Mouse (Mus musculus): ENCODE data around the gene Cyb561a3. TPM values are rescaled to one million over a fixed set of nuclear protein-coding genes. Genes with fewer than 3 reads are reported as not detected.
A peak's percentile ranks its signal among the peaks of the same experiment; 100 is the strongest.

The Cyb561a3 gene
- polyA plus RNA-seq, 1 experiment from 2014 or later = 24.1 TPM

DNA sequence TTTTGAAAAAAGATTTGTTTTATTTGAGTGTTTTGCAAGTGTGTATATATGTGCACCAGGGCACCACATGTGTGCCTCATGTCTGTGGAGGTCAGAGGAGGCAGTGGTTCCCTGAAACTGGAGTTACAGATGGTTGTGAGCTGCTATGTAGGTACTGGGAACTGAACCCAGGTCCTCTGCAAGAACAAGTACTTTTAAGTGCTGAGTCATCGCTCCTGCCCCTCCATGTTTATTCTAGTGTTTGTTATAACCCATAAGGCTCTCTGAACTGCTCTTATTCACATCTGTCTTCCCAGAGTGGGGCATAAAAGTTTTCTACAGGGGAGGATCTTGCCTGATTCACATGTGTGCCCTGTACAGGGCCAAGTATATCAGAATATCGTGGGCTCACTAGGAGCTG, 22.7 kb downstream of the Cyb561a3 start:
- H3K36me3 ChIP-seq (replicated peaks) = 0 out of 2 replicates have a peak, but pooled peaks cover under 1% of the 10 kb centered on the region
- 94% methylated on average over 2 of the region's 2 CpGs for WGBS

DNA sequence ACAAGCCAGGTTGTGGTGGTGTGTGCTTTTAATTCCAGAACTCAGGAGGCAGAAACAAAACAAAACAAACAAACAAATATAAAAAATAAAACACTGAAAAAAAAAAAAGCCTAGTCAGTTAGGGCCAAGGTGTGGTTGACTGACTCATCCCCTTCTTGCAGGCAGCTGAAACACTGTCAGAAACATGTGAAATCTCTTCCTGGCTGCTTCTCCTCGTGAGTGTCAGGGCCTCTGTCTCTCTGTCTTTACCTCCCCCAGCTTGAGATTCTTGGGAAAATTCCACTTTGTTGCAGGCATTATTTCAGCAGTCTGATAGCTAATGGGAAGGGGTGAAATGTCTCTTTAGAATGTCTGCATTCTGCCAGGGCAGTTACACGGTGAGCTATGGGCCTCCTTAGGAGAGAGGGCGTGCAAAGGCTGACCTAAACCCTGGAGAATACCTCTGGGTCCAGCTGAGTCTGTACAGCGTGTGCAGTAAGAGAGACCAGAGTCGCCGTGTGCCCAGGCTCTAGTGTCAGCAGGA, 25.3 kb downstream of the Cyb561a3 start:
- WGBS = 2% methylated on average over 6 of the region's 6 CpGs
- Histone ChIP-seq H3K4me1 (peaks cover 40% of the 10 kb centered on the region), H3K27ac (peak overlapping the region; percentile 91), H3K9me3 (no peaks in the 10 kb centered on the region), H3K4me2 (peak overlapping the region; percentile 59), H3K27me3 (replicated peaks) (no peaks in the 10 kb centered on the region), H3K9ac (peak overlapping the region; percentile 54), H3K4me3 (peak overlapping the region; percentile 31), H3K36me3 (replicated peaks) (0 out of 2 replicates have a peak, but pooled peaks cover 2% of the 10 kb centered on the region)
- peak; percentile 13; the same call in 1 of the 2 replicates for ATAC-seq (replicated peaks)

More for the DNA sequence above, 22.7 kb downstream of the Cyb561a3 start:
- Histone ChIP-seq H3K9me3 (no peaks in the 10 kb centered on the region), H3K4me2 (no peak overlapping the region), H3K4me1 (peaks cover 25% of the 10 kb centered on the region), H3K27ac (no peak overlapping the region), H3K9ac (no peak overlapping the region), H3K4me3 (no peak overlapping the region), H3K27me3 (replicated peaks) (no peaks in the 10 kb centered on the region)
- ATAC-seq (replicated peaks) = no peak

DNA sequence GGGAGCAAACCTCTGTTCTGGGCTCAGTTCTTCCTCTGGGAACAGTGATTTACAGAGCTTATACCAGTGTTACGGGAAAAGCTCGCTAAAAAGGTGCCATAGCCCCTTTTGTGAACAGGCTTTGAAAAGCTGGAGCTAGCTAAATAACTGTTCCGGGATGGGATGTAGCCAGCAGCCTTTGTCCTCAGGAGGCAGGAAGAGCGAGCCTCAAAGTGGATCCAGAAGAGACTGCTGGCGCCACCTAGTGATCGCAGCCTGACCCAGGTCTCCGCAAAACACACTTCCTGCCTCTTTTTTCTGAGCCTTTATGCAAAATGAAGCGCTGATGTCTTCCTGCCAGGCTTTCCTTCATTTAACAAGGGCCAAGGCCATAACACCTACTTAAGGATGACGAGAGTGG, 25.8 kb downstream of the Cyb561a3 start:
- Histone ChIP-seq H3K27me3 (replicated peaks) (no peaks in the 10 kb centered on the region), H3K9ac (peak overlapping the region; percentile 54), H3K4me1 (peaks cover 44% of the 10 kb centered on the region), H3K4me3 (peak overlapping the region; percentile 31), H3K36me3 (replicated peaks) (peaks cover 4% of the 10 kb centered on the region), H3K27ac (peak overlapping the region; percentile 91), H3K9me3 (no peaks in the 10 kb centered on the region), H3K4me2 (peak overlapping the region; percentile 59)
- ATAC-seq (replicated peaks) = peak; percentile 64
- under 1% methylated on average over 9 of the region's 9 CpGs for WGBS

DNA sequence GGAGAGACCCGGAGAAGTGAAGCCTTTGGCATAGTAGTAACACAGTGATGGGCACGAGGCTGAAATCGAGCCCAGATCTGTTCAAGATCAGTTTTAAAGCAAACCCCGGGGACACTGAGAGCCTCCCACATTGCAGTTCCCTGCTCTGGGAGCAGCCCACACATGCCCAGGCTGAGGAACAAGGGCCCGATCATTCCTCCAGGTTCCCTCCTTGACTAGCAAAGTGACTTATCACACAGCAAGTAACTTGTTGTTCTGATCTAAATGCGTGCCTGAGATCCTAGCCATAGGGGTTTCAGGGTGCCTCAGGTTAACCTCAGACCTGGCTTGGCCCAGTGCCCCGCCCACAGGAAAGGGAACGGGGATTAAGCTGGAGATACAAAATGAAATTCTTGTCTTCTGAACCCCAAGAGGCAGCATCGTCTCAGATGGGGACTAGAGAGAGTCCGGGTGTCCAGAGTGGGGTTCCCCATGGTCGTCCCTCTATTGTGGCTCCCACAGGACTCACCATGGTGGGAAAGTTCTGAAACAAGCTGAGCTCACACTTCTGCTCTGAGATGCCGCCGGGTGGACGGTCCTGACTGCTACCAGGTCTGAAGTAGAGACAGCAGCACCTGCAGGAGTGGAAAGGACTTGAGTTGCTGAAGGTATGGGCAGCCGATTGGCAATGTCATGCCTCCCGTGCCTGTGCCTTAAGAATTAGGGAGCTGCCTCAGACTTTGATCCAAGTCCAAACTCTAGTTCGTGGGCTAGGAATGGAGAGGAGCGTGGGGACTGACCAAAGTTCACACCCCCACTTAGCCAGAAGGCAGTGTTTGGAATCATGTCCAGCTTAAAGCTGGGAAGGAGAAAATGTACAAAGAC, 26.9 kb downstream of the Cyb561a3 start:
- WGBS = 86% methylated on average over 18 of the region's 18 CpGs
- Histone ChIP-seq H3K27ac (no peak overlapping the region; the same call in 1 of the 2 replicates), H3K4me1 (peaks cover 44% of the 10 kb centered on the region), H3K9ac (no peak overlapping the region), H3K27me3 (replicated peaks) (no peaks in the 10 kb centered on the region), H3K4me3 (no peak overlapping the region), H3K9me3 (no peaks in the 10 kb centered on the region), H3K4me2 (no peak overlapping the region; the same call in 1 of the 2 replicates), H3K36me3 (replicated peaks) (peaks cover 15% of the 10 kb centered on the region)
- no peak for ATAC-seq (replicated peaks)

DNA sequence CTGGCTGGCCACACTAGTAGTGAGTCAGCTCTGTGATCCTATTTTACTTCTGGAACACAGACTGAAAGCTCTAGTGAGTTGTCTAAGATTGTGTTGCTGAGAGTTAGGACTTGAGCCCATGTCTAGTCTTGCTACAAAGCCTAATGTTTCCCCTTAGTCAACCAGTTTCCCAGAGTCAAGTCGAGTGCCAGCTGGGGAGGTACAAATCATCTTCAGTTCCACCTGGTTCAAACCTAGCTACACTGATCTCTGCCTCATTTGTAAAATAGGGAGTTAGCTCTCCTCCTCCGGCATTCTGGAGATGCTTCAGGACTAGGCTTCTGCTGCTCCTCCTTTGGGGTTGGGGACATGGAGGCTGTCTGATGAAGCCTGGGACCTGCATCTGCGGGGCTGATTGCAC, 27.6 kb downstream of the Cyb561a3 start:
- H3K4me2 ChIP-seq = peak overlapping the region; percentile 67
- peaks cover 44% of the 10 kb centered on the region for H3K4me1 ChIP-seq
- peak overlapping the region; percentile 87 for H3K4me3 ChIP-seq
- peak overlapping the region; percentile 88 for H3K9ac ChIP-seq
- ATAC-seq (replicated peaks) = no peak
- H3K36me3 ChIP-seq (replicated peaks) = peaks cover 20% of the 10 kb centered on the region
- no peaks in the 10 kb centered on the region for H3K27me3 ChIP-seq (replicated peaks)
- H3K27ac ChIP-seq = peak overlapping the region; percentile 95
- no peaks in the 10 kb centered on the region for H3K9me3 ChIP-seq
- 60% methylated on average over 3 of the region's 3 CpGs for WGBS

DNA sequence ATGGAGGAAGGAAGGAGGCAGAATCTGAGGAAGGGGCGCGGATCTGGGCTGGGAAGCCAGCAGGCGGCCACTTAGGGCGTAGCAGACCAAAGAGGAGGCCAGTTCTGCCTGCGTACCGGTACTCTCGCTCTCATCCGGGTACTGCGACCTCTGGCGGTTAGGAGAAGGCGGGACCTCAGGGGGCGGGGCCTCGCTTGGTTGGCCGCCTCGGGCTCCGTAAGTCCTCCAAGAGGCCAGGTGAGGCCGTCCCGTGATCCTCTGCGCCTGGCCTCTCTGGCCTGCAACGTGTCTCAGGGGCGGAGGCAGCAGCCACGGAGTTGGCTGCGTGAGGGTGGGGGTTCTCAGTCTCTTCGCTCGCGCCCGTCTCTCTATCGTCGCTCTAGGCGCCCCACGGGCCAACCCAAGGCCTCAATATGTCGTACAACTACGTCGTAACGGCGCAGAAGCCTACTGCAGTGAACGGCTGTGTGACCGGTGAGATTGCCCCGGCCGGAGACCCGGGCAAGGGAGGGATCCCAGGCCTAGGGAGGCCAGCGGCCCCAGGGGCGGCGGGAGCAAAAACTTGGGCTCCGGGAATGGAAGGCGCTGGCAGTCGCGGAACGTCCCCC, 28.4 kb downstream of the Cyb561a3 start, which contains the start of the genes Ddb1 and Tkfc:
Ddb1 (plus strand) TSS at position 35 of the 608 bp plus-strand sequence.
Tkfc (minus strand) TSS at position 362 of the 608 bp plus-strand sequence.
- Histone ChIP-seq H3K9ac (peak within 1 kb of the TSS; percentile 88), H3K9me3 (no peaks in the 10 kb centered on the region), H3K4me2 (peak within 1 kb of the TSS; percentile 67), H3K27me3 (replicated peaks) (no peaks in the 10 kb centered on the region), H3K4me3 (peak within 1 kb of the TSS; percentile 87), H3K27ac (peak within 1 kb of the TSS; percentile 95), H3K4me1 (peaks cover 44% of the 10 kb centered on the region), H3K36me3 (replicated peaks) (peaks cover 29% of the 10 kb centered on the region)
- under 1% methylated on average over 49 of the region's 49 CpGs for WGBS
- ATAC-seq (replicated peaks) = peak; percentile 96

DNA sequence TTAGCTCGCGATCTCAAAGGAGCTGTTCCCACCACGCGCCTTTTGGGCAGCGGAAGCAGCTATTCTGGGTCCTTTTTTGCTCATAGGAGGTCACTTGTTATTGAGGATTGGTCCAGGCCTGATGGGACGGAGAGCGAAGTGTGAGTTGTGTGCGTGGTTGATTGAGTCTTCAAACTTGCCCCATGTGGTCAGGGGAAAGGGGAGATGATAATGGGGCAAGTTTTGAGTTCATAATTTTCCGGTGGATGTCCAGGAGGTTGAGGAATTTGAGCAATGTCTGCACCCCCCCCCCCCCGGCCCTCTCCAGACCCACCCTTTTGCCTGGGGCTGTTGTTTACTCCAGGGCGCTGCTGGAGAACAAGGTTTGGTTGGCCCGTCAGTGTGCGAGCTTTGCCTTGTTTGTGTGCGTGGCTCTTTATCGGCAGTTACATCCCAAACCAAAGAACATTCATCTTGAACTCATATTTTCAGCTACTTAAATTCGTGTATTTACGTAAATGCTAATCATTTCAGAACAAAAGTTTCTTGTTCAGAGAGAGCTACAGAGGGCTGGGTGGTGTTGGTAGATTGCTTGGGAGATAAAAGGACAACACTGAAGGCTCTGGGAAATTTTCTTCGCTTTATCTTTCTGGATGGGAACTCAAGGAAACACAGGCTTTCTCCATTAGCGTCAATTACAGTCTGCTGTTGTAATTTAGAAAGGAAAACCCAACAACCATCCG, 29.1 kb downstream of the Cyb561a3 start:
- Histone ChIP-seq H3K27ac (peak overlapping the region; percentile 83), H3K27me3 (replicated peaks) (no peaks in the 10 kb centered on the region), H3K4me1 (peaks cover 44% of the 10 kb centered on the region), H3K4me3 (peak overlapping the region; percentile 87), H3K9ac (peak overlapping the region; percentile 87), H3K36me3 (replicated peaks) (peaks cover 35% of the 10 kb centered on the region), H3K9me3 (no peaks in the 10 kb centered on the region), H3K4me2 (peak overlapping the region; percentile 67)
- 9% methylated on average over 20 of the region's 20 CpGs for WGBS
- 0 out of 2 replicates have a peak, but pooled peaks have one; percentile 4 for ATAC-seq (replicated peaks)

DNA sequence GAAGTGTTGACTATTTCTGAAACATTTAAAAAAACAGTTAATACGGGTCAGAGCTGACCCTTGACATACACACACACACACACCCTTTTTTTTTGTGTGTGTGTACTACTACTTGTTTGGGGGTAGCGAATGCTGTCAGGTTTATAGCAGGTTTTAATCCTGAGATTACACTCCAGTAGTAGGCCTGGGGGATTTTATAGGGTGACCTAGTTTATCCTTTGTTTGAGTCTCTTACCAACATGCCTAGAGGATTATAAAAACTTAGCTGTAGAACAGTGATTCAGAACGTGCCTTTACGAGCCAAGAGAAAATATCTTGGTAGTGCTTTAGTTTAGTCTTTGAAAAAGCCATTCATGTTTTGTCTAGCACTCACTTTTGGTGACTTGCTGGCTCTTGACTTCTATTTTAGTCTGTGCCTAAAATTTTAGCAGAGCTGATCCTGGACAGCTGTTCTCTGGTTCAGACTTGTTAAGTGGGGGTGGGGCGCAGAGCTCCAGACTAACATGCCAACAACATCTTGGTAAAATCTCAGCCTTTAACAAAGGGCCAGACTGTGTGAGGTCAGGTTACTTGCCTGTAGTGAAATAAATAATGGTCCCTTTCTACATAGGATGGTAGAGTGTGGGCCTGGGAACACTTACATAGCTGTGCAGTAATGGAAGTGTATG, 31.7 kb downstream of the Cyb561a3 start:
- 91% methylated on average over 5 of the region's 5 CpGs for WGBS
- Histone ChIP-seq H3K9me3 (no peaks in the 10 kb centered on the region), H3K27me3 (replicated peaks) (no peaks in the 10 kb centered on the region), H3K4me2 (no peak overlapping the region), H3K36me3 (replicated peaks) (peaks cover 60% of the 10 kb centered on the region), H3K4me1 (peaks cover 29% of the 10 kb centered on the region), H3K27ac (no peak overlapping the region), H3K9ac (no peak overlapping the region), H3K4me3 (no peak overlapping the region)
- ATAC-seq (replicated peaks) = no peak

DNA sequence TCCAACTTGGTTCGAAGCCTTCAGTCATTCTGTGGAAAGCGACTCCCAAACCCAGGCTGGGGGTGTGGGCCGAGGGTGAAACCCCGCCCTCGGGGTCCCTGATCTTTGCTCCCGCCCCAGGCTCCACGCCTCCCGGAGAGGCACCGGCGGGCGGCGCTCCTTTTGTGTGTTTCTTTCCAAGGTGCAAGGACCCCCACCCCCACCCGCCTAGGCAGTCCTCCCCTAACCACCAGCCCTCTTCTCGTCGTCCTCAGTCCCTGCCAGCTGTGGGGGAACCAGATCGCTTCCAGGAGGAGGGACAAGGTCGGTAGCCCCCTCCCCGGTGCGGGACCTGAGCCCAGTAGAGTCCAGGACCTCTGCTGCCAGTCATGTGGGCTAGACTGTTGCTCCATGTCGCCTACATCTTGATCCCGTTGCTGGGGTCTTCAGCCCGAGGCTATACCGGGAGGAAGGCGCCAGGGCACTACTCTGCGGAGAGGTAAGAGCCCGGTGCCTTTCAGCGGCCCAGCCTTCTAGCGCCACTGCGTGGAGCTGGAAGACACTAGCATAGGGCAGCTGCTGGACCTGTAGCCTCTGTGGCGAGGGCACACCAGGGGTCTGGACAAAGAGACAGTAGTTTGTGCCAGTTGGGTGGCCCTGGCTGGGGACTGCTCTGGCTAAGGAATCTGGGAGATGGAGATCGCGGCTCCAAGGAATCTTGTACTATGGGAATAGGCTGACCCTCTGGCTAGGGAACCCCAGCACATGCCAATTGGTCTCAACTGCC, 57.3 kb downstream of the Cyb561a3 start, which contains the start of gene Vwce:
Vwce (plus strand) TSS at position 108 of the 766 bp plus-strand sequence.
- H3K4me2 ChIP-seq = peak within 1 kb of the TSS; percentile 90
- no peaks in the 10 kb centered on the region for H3K9me3 ChIP-seq
- H3K27ac ChIP-seq = 0 out of 2 replicates have a peak within 1 kb of the TSS, but pooled peaks have one; percentile 14
- 1% methylated on average over 32 of the region's 32 CpGs for WGBS
- peaks cover 11% of the 10 kb centered on the region; the same call in 1 of the 2 replicates for H3K36me3 ChIP-seq (replicated peaks)
- H3K4me1 ChIP-seq = peaks cover 15% of the 10 kb centered on the region
- no peaks in the 10 kb centered on the region for H3K27me3 ChIP-seq (replicated peaks)
- ATAC-seq (replicated peaks) = peak; percentile 88
- H3K4me3 ChIP-seq = peak within 1 kb of the TSS; percentile 41
- peak within 1 kb of the TSS; percentile 42 for H3K9ac ChIP-seq

DNA sequence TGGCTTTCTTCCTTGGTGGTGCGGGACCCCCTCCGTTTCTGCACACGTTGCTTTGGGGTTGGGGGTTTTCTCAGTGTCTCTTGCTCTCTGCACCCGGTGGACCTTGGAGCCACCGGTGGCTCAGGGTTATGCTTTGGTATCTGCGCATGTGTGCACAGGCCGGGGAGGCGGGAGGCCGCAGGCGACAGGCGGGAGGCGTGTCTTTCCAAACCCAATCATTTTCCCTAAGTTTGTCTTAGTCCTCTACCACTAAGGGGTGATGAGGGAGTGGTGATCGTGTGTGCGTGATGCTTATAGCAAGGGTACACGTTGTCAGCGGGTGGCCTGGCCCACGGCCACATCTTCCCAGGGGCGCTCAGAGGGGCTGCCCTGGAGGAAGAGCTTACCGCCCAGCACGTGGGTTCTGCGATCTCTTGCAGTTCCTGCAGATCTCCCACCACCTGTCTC, 57.9 kb downstream of the Cyb561a3 start:
- peaks cover 15% of the 10 kb centered on the region for H3K4me1 ChIP-seq
- peak; percentile 91 for ATAC-seq (replicated peaks)
- peak overlapping the region; percentile 42 for H3K9ac ChIP-seq
- H3K4me2 ChIP-seq = peak overlapping the region; percentile 90
- WGBS = 6% methylated on average over 21 of the region's 21 CpGs
- no peaks in the 10 kb centered on the region for H3K27me3 ChIP-seq (replicated peaks)
- H3K36me3 ChIP-seq (replicated peaks) = peaks cover 5% of the 10 kb centered on the region; the same call in 1 of the 2 replicates
- peak overlapping the region; percentile 41 for H3K4me3 ChIP-seq
- 0 out of 2 replicates have a peak overlapping the region, but pooled peaks have one; percentile 14 for H3K27ac ChIP-seq
- H3K9me3 ChIP-seq = no peaks in the 10 kb centered on the region

All from midbrain, embryonic 15.5 days (tissue).